In the genomic region with DNA sequence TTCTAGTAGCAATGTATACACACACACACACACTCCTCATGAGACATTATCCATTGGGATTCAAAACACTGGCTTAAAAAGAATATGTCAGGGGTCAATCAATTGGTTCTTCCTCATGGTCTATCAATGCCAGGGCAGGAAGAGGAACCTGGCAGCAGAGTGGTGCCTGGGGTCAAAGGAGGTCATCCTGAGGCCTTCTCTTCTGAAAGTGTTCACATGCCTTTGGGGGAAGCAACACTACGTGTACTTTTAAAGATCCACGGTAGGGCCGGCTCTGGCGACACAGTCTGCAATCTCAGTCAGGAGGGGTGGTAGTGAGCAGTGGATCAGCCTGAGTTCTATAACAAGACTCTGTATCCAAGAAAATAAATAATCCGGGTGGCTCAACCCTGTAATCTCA, we compare ENCODE assay signal across 32 mouse cellular contexts. TPM values are rescaled to one million over a fixed set of nuclear protein-coding genes. Genes with fewer than 3 reads are reported as not detected.
DNase-seq lines count a peak whose midpoint lies in the region; ATAC-seq and TF ChIP-seq lines count a peak whose summit lies in the region.
"Had no signal": no experiment of that assay in that cellular context is flagged by ENCODE, and none has a peak within 500 bp of the region (broad histone marks: within the 10 kb centered on the region; RNA-seq: fewer than 3 reads in every experiment).

No protein-coding gene starts in this region.

- 65% methylated on average over 5 of the region's 5 CpGs for WGBS in liver, adult 2 months
- 39% methylated on average over 5 of the region's 5 CpGs for WGBS in bone marrow, adult 2 months

- no peaks in the 10 kb centered on the region for H3K36me3 ChIP-seq in liver, adult 2 months (ENCODE audit: control insufficient read depth, insufficient read depth, low read length)
- H3K36me3 ChIP-seq: embryonic facial prominence, embryonic 10.5 days; embryonic facial prominence, embryonic 13.5 days; forebrain, embryonic 12.5 days; forebrain, embryonic 15.5 days; hindbrain, embryonic 12.5 days; hindbrain, embryonic 15.5 days had no signal

- H3K4me3 ChIP-seq in liver, adult 2 months (ENCODE audit: insufficient read depth, low read depth, low read length) = no peak overlapping the region
- H3K4me3 ChIP-seq in bone marrow, adult 2 months (replicated peaks; ENCODE audit: control insufficient read depth, low read depth, low read length) = no peak overlapping the region
- H3K4me3 ChIP-seq: embryonic facial prominence, embryonic 10.5 days; embryonic facial prominence, embryonic 13.5 days; erythroblast, embryonic 14.5 days; forebrain, embryonic 12.5 days; forebrain, embryonic 15.5 days; hindbrain, embryonic 12.5 days; hindbrain, embryonic 15.5 days had no signal

- H3K9ac ChIP-seq in liver, adult 2 months (ENCODE audit: low read depth, low read length) = no peak overlapping the region
- H3K9ac ChIP-seq: embryonic facial prominence, embryonic 13.5 days; forebrain, embryonic 12.5 days; forebrain, embryonic 15.5 days; hindbrain, embryonic 12.5 days; hindbrain, embryonic 15.5 days had no signal

- peak; percentile 42 for ATAC-seq in megakaryocyte progenitor cell, adult 5-6 weeks (replicated peaks; ENCODE audit: poor library complexity)
- ATAC-seq: activated CD4-positive, CD25-positive, alpha-beta regulatory T cell, adult 4 months; forebrain, embryonic 15.5 days had no signal

- no peaks in the 10 kb centered on the region for H3K27me3 ChIP-seq in liver, adult 2 months (ENCODE audit: control insufficient read depth, insufficient read depth, low read length)
- H3K27me3 ChIP-seq: forebrain, embryonic 15.5 days; hindbrain, embryonic 15.5 days had no signal

- H3K79me2 ChIP-seq in liver, adult 2 months (ENCODE audit: control insufficient read depth, insufficient read depth, low read length) = peaks cover 3% of the 10 kb centered on the region; the same call in 1 of the 2 replicates

- peaks cover 11% of the 10 kb centered on the region; the same call in 1 of the 2 replicates for H3K4me1 ChIP-seq in liver, adult 2 months (ENCODE audit: control insufficient read depth, insufficient read depth, low read length)
- peaks cover 9% of the 10 kb centered on the region for H3K4me1 ChIP-seq in bone marrow, adult 2 months (ENCODE audit: control insufficient read depth, insufficient read depth, low read length)
- H3K4me1 ChIP-seq: embryonic facial prominence, embryonic 13.5 days; forebrain, embryonic 15.5 days; hindbrain, embryonic 15.5 days had no signal

- H3K27ac ChIP-seq in liver, adult 2 months (replicated peaks; ENCODE audit: insufficient read depth, low read depth, low read length) = no peak overlapping the region
- H3K27ac ChIP-seq in bone marrow, adult 2 months (ENCODE audit: control insufficient read depth, insufficient read depth, low read depth, low read length, poor library complexity) = peak overlapping the region; percentile 6; the same call in 1 of the 2 replicates
- H3K27ac ChIP-seq: embryonic facial prominence, embryonic 10.5 days; embryonic facial prominence, embryonic 13.5 days; forebrain, embryonic 12.5 days; forebrain, embryonic 15.5 days; hindbrain, embryonic 12.5 days; hindbrain, embryonic 15.5 days had no signal

- peak; percentile 9 for DNase-seq in liver, adult 2 months (ENCODE audit: extremely low read depth, low read depth, low spot score)
- no peak for DNase-seq in liver
- no peak for DNase-seq in testis, postnatal 10 days (ENCODE audit: low spot score)
- DNase-seq in cerebellum, postnatal 4 days (ENCODE audit: low spot score in 2 of 2) = no peak
- DNase-seq: adrenal gland, adult 8-10 months; adrenal gland, postnatal 36 days; cerebellum, adult 11 months; cerebellum, adult 2 months; cerebellum, adult 9-11 months; cerebellum, postnatal 25 days; embryo, embryonic 11 days; gastrocnemius, postnatal 36 days; heart, adult 11 months had no signal

- no peak for TF ChIP-seq CTCF in liver, adult 2 months (IDR thresholded peaks at IDR 0.05; ENCODE audit: low read depth, low read length)
- TF ChIP-seq CTCF in bone marrow, adult 2 months (IDR thresholded peaks at IDR 0.05; ENCODE audit: control insufficient read depth, insufficient read depth, low read length) = no peak

- TF ChIP-seq POLR2A in liver, adult 2 months (IDR thresholded peaks at IDR 0.05; ENCODE audit: extremely low read depth, insufficient read depth, low read length) = no peak
- TF ChIP-seq POLR2A in bone marrow, adult 2 months (IDR thresholded peaks at IDR 0.05; ENCODE audit: borderline replicate concordance, control insufficient read depth, low read depth, low read length) = no peak

RNA-seq across cellular contexts. Expression of gene Svs5, which starts 27.1 kb away (rescaled TPM):
- total RNA-seq in liver, adult 2 months (2014; rRNA removed) = not detected in 2 replicates
- not detected in 2 replicates for polyA plus RNA-seq in liver, adult 2 months (2012; rRNA removed)
- not detected in 2 replicates for polyA plus RNA-seq in bone marrow, adult 2 months (2011; ENCODE audit: insufficient read depth, insufficient read length, low replicate concordance, missing spikeins)
- not detected in 2 replicates for total RNA-seq in megakaryocyte progenitor cell, adult 5-6 weeks (2015)
- not detected in 2 replicates for total RNA-seq in megakaryocyte progenitor cell, adult 5-6 weeks (2017)
- total RNA-seq: ES-E14; gastrocnemius, adult 8-10 months; gastrocnemius, postnatal 36 days; heart, adult 8-10 months; heart, postnatal 25 days; hematopoietic stem cell, adult 5-6 weeks had no signal
- polyA plus RNA-seq: activated CD4-positive, CD25-positive, alpha-beta regulatory T cell, adult 4 months; cortical plate, adult 2 months; embryonic facial prominence, embryonic 10.5 days; embryonic facial prominence, embryonic 13.5 days; erythroblast, embryonic 14.5 days; forebrain, embryonic 12.5 days; forebrain, embryonic 15.5 days; heart, embryonic 11.5 days; heart, embryonic 14.5 days; heart, postnatal 0 days; hindbrain, embryonic 12.5 days; hindbrain, embryonic 15.5 days had no signal

RNA-seq across cellular contexts. Expression of gene Slpi, which starts 29.2 kb away (rescaled TPM):
- 0.94 and 1.4 TPM in 2 replicates for total RNA-seq in liver, adult 2 months (2014; rRNA removed)
- 4.5 and 5.7 TPM in 2 replicates for polyA plus RNA-seq in liver, adult 2 months (2012; rRNA removed)
- 48.8 and 108 TPM in 2 replicates for polyA plus RNA-seq in bone marrow, adult 2 months (2011; ENCODE audit: insufficient read depth, insufficient read length, low replicate concordance, missing spikeins)
- total RNA-seq in megakaryocyte progenitor cell, adult 5-6 weeks (2015) = 244 and 316 TPM in 2 replicates
- 39.7 and 71.6 TPM in 2 replicates for total RNA-seq in megakaryocyte progenitor cell, adult 5-6 weeks (2017)
- total RNA-seq: ES-E14 had no signal
- polyA plus RNA-seq: erythroblast, embryonic 14.5 days; forebrain, embryonic 15.5 days had no signal

RNA-seq across cellular contexts. Expression of gene Svs6, which starts 43.1 kb away (rescaled TPM):
- total RNA-seq in liver, adult 2 months (2014; rRNA removed) = not detected in 2 replicates
- polyA plus RNA-seq in liver, adult 2 months (2012; rRNA removed) = not detected in 2 replicates
- polyA plus RNA-seq in bone marrow, adult 2 months (2011; ENCODE audit: insufficient read depth, insufficient read length, low replicate concordance, missing spikeins) = not detected in 2 replicates
- total RNA-seq in megakaryocyte progenitor cell, adult 5-6 weeks (2015) = not detected in 2 replicates
- not detected in 2 replicates for total RNA-seq in megakaryocyte progenitor cell, adult 5-6 weeks (2017)
- total RNA-seq: adrenal gland, adult 8-10 months; adrenal gland, postnatal 36 days; ES-E14; gastrocnemius, adult 8-10 months; gastrocnemius, postnatal 36 days; heart, adult 8-10 months; heart, postnatal 25 days; hematopoietic stem cell, adult 5-6 weeks had no signal
- polyA plus RNA-seq: activated CD4-positive, CD25-positive, alpha-beta regulatory T cell, adult 4 months; cerebellum, adult 2 months; cortical plate, adult 2 months; embryonic facial prominence, embryonic 10.5 days; embryonic facial prominence, embryonic 13.5 days; erythroblast, embryonic 14.5 days; forebrain, embryonic 12.5 days; forebrain, embryonic 15.5 days; heart, embryonic 11.5 days; heart, embryonic 14.5 days; heart, postnatal 0 days; hindbrain, embryonic 12.5 days; hindbrain, embryonic 15.5 days had no signal

RNA-seq across cellular contexts. Expression of gene Rbpjl, which starts 43.3 kb away (rescaled TPM):
- total RNA-seq in liver, adult 2 months (2014; rRNA removed) = 0.18 and 0.20 TPM in 2 replicates
- polyA plus RNA-seq in liver, adult 2 months (2012; rRNA removed) = not detected in 2 replicates
- polyA plus RNA-seq in bone marrow, adult 2 months (2011; ENCODE audit: insufficient read depth, insufficient read length, low replicate concordance, missing spikeins) = not detected in 2 replicates
- not detected in 2 replicates for total RNA-seq in megakaryocyte progenitor cell, adult 5-6 weeks (2015)
- total RNA-seq in megakaryocyte progenitor cell, adult 5-6 weeks (2017) = not detected in 2 replicates
- total RNA-seq: adrenal gland, adult 8-10 months; adrenal gland, postnatal 36 days; gastrocnemius, adult 8-10 months; gastrocnemius, postnatal 36 days; heart, adult 8-10 months; heart, postnatal 25 days; hematopoietic stem cell, adult 5-6 weeks had no signal
- polyA plus RNA-seq: activated CD4-positive, CD25-positive, alpha-beta regulatory T cell, adult 4 months; embryonic facial prominence, embryonic 10.5 days; erythroblast, embryonic 14.5 days had no signal

RNA-seq across cellular contexts. Expression of gene Matn4, which starts 45.3 kb away (rescaled TPM):
- total RNA-seq in liver, adult 2 months (2014; rRNA removed) = 0.07 and 0.09 TPM in 2 replicates
- 0.04 and 0.05 TPM in 2 replicates for polyA plus RNA-seq in liver, adult 2 months (2012; rRNA removed)
- 0.86 and 1.2 TPM in 2 replicates for polyA plus RNA-seq in bone marrow, adult 2 months (2011; ENCODE audit: insufficient read depth, insufficient read length, low replicate concordance, missing spikeins)
- total RNA-seq in megakaryocyte progenitor cell, adult 5-6 weeks (2015) = not detected in 2 replicates
- not detected in 2 replicates for total RNA-seq in megakaryocyte progenitor cell, adult 5-6 weeks (2017)
- total RNA-seq: hematopoietic stem cell, adult 5-6 weeks had no signal
- polyA plus RNA-seq: erythroblast, embryonic 14.5 days had no signal

Comparison
In these comparisons a context has a peak if more than half of its experiments do, and no peak if none do; other contexts are left out.
1. RNA of gene Slpi, which starts 29.2 kb away (total RNA-seq): 39.7 to 316 TPM in megakaryocyte progenitor cell, adult 5-6 weeks; 0.94 to 1.4 TPM in liver, adult 2 months; every median in the first group is over 10 times any median in the second.